Mouse (Mus musculus) layer of hippocampus, adult 11-12 months (tissue): ENCODE measurements at regions not wholly inside any gene's neighbourhood (a gene's known extent, or its start where the extent isn't known, plus 50 kb on each side); places are given as distances from the start of the nearest gene placed in this dataset.
A peak's percentile ranks its signal among the peaks of the same experiment; 100 is the strongest.
"Not testable (repeated sequence)": the region's sequence is repeated elsewhere in the genome, so short reads cannot be mapped to it uniquely, and the experiment has no call there.

Experiments used
- DNase-seq: peaks from one replicate; pipeline ENCODE4 v3.0.0; 2022; ENCODE audit warnings: low spot score

DNA sequence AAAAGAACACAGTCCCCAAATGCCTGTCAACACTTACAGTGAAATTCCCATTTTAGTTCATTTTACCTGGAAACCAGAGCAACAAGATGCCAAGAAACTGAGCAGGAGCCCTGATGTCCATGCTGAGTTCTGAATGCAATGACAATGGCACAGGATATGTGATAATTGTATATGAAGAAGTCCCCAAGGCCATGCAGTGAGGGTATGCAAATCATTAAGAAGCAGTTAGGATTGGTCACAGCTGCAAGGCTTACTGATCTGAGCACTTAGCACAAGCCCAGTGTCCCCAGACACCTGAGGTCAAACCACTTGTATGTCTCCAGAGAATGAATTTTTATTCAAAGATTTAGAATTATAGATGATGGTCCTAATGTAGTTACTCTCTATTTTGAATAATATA lies 419.0 kb upstream of the Tacstd2 start:
- not testable (repeated sequence) for DNase-seq

DNA sequence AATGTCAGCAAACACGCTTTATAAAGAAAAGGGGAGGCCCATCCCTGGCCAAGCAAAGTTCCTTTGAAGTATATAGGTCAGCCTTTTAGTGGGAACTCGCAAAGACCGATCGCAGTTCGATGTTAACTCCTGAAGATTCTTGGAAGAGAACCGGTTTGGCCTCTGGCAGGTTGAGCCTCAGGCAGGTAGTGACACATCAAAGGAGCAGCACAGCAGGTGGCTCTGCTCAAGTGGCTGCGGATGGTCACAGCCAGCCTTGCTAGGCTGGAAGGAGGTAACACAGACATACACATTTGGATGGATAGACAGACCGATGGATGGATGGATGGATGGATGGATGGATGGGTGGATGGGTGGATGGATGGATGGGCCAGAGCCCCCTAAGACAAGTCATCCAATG lies 395.9 kb upstream of the Tacstd2 start:
- DNase-seq = not testable (repeated sequence)

DNA sequence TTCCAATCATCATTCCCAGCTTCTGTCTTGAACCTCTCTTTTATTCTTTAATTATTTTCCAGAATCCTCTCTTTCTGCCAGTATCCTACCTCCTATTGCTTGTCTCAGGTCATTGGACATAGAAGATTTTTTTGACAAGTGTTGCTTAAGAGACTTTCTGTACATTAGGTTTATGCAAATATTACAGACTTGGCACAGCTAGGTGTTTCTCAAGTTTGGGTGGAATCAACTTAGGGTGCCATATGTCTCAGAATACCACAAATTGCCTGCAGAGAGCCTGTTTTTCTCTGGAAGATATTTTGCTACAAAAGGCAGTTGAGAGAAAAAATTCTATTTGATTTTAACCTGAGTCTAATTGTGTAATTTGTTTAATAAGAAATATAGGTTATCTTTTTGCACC lies 386.9 kb upstream of the Tacstd2 start:
- no peak for DNase-seq

DNA sequence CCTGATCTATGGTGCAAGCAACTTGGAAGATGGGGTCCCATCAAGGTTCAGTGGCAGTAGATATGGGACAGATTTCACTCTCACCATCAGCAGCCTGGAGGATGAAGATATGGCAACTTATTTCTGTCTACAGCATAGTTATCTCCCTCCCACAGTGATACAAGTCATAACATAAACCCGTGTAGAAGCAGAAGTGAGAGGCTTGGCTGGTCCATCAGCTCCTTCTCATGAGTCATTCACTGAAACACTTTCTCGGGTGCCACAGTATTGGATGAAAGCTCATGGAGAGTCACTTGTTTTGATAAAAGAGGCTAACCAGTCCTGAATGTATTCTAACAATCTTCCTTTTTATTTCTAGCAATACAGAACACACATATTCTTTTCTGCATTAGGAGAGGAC lies 378.3 kb upstream of the Tacstd2 start:
- DNase-seq = no peak

DNA sequence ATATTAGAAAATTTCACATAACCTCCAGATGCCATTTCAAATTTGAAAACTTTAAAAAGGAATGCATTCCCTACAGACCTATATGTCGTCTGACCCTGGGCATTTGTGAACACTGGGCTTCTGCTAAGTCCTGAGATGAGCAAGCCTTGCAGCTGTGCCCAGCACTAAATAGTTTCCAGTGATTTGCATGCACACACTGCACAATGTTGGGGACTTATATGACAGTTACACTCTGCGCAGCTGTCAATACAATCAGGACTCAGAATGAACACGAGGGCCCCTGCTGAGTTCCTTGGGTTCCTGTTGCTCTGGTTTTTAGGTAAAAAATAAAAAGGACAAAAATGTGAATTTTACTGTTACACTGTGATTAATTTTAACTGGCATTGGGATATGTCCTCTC lies 377.7 kb upstream of the Tacstd2 start:
- no peak for DNase-seq

DNA sequence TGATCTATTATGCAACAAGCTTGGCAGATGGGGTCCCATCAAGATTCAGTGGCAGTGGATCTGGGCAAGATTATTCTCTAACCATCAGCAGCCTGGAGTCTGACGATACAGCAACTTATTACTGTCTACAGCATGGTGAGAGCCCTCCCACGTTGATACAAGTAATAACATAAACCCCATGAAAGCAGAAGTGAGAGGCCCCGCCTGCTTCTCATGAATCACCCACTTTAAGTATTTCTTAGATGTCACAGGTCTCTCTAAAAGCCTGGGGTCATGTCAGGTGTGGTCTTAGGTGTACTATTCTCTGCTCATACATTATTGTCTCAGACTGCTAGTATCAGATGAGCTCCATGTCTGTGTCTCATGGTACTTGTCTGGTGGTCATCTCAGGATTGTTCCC lies 360.9 kb upstream of the Tacstd2 start:
- DNase-seq = no peak

DNA sequence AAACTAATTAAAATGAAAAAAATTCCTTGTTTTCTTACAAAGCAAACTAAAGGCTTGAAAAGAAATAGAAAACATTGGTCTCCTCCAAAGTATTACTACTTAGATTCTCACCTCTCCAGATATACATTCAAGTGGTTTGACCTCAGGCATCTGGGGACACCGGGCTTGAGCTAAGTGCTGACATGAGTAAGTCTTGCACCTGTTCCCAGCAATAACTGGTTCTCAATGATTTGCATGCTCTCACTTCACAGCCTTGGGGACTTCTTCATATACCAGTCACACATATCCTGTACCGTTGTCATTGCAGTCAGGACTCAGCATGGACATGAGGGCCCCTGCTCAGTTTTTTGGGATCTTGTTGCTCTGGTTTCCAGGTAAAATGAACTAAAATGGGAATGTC lies 360.3 kb upstream of the Tacstd2 start:
- DNase-seq = no peak

DNA sequence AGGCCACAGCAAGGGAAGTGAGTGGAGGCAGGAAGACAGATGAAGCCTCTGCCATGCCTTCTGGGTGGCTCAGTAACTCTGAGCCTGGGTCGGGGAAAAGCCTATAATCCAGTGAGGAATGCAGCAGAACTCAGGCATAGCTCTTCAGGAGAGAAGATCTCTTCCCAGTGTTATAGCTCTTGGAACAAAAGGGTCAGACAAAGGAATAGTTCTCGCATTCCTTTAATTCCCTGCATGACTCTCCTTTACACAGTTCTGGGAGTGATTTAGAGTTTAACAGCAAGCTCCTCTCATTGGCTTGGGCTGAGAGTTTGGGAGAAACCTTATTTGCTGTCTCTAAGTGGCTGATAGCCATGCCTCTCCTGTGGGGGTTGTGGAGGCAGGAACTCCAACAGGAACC lies 352.0 kb upstream of the Tacstd2 start:
- no peak for DNase-seq

DNA sequence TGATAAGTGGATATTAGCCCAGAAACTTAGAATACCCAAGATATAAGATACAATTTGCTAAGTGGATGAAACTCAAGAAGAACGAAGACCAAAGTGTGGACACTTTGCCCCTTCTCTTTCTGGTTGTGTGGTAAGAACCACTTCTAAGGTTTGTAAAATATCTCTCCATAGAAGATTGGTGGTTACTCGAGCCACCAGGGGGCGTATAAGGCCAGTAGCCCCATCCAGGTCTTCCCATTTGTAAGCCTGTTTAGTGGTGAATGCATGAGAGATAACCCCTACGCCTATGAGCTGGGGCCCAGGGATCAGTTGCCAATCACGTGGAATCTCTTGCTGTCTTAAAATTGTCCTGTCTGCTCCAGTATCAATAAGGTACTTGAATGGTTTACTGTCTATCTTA lies 349.3 kb upstream of the Tacstd2 start:
- DNase-seq = no peak

DNA sequence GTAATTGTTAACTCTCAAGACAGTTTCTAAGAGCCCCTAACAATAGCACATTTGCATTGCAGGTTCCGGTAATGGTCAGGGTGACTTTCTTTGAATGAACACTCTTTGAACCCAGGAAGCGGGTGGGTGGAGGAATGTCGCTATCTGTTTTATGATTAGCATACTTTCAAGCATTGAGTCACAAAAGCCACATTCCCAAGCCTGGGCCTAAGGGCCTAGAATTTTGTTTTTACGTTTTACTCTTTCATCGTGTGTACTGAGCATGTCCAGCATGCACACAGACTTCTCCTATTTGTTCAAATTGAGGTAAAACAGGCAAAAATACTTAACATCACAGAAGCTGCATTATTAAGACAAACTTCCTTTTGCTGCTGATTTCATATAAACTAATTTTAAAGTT lies 345.9 kb upstream of the Tacstd2 start:
- DNase-seq = not testable (repeated sequence)

DNA sequence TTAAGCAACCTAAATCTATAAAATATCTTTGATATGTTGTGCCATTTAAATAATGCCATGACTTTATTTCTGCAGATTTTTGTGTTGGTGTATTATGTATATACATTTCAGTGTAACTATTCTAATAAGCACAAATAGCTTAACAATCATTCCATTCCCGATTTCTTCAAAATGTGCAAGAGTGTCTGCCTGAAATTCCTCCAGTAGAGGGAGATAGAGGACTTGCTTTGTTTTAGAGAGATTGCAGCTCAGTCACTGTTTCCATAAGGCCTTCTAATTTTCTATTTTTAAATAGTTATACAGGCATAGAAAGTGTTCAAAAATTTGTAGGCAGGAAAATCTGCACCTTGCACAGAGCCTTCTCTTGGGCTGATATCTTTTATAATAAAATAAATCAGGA lies 322.3 kb upstream of the Tacstd2 start:
- DNase-seq = not testable (repeated sequence)

DNA sequence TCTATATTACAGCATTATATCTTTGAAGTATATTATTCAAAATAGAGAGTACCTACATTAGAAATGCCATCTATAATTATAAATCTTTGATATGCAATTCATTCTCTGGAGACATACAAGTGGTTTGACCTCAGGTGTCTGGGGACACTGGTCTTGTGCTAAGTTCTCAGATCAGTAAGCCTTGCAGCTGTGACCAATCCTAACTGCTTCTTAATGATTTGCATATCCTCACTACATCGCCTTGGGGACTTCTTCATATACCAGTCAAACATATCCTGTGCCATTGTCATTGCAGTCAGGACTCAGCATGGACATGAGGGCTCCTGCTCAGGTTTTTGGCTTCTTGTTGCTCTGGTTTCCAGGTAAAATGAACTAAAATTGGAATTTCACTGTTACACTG lies 303.9 kb upstream of the Tacstd2 start:
- DNase-seq = not testable (repeated sequence)

DNA sequence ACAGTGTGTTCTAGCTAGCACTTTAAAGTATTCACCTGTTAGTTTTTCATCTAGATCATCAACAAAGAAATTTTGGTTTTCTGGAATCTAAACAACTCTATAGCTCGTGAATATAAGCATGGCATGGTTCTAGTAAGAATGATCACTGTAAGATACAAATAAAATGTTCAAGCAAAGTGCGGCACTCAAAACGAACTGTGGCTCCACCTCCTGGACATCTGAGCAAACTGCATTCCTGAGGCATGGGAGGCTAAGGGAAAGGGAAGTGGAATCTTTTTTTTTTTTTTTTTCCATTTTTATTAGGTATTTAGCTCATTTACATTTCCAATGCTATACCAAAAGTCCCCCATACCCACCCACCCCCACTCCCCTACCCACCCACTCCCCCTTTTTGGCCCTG lies 276.9 kb upstream of the Tacstd2 start:
- DNase-seq = not testable (repeated sequence)

DNA sequence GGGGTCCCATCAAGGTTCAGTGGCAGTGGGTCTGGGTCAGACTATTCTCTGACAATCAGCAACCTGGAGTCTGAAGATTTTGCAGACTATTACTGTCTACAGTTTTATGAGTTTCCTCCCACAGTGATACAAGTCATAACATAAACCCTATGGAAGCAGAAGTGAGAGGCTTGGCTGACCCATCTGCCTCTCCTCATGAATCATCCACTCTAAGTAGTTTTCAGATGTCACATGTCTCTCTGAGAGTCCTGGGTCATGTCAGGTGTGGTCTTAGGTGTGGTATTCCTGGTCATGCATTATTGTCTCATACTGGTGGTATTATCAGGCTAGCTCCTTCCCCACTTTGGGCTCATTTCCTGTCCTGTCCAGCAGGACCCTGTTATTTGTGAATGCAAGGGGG lies 255.8 kb upstream of the Tacstd2 start:
- no peak for DNase-seq

DNA sequence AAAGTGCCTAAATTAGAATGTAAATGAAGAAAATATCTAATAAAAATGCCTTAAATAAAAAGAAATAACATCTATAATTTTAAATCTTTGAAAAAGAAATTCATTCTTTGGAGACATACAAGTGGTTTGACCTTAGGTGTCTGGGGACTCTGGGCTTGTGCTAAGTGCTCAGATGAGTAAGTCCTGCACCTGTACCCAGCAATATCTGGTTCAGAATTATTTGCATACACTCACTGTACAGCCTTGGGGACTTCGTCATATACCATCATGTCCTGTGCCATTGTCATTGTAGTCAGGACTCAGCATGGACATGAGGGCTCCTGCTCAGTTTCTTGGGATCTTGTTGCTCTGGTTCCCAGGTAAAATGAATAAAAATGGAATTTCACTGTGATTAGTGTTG lies 255.1 kb upstream of the Tacstd2 start:
- no peak for DNase-seq

DNA sequence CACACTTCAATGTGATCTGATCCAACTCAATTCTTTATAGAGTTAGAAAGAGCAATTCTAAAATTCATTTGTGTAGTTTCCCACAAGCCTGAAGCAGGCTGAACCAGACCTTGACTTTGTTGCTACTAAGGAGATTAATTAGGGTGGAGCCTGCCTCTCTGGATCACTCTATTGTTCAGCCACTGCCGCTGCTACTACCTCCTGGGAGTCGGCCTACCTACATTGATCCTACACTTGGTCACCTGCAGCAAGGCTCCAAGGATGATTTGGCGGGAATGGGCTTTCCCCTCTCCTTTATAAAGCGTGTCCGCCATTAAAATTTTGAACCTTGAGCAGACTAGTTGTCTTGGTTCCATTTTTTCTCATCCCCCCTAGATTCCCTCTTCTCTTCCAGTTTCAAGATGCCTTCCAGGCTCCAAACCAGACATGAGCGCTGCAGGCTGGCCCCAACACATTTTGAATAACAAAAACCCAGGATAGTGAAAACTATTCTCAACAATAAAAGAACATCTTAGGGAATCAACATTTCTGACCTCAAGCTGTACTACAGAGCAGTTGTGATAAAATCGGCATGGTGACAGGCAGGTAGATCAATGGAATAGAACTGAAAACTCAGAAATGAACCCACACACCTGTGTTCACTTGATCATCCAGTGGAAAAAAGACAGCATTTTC lies 251.6 kb upstream of the Tacstd2 start:
- no peak for DNase-seq

DNA sequence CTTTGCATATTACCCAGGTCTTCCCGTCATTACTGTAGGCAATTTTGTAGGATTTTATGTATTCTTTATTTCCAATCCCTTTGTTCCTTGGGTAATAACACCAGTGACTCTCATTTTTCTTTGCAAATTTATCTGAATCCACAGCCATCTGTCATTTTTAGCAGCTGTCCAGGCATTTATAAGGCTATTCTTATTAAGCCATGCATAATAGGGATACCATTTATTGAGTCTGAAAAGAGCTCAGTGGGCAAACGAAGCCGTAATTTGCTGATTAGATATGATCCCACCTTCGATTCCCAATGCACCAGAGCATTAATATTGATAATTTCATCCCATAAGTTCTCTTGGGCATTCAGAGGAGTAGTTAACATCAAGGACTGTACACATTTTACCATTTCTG lies 243.3 kb upstream of the Tacstd2 start:
- no peak for DNase-seq

DNA sequence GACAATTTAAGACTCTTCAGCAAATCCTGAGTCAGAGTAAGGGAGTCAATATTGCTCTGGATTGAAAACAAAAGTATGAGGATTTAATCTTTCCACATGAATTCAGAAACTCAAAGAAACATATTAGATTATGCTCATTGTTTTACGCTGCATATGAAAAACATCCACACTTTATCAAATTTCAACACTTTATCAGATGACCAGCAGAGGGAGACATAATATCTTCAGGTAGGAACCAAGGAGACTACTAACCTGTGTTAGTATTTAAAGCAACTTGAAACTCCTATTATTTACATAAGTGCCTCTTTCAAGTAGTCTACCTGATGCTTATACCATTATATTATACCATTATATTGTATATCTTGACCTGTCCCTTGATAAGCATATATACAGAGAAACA lies 218.5 kb upstream of the Tacstd2 start:
- not testable (repeated sequence) for DNase-seq

DNA sequence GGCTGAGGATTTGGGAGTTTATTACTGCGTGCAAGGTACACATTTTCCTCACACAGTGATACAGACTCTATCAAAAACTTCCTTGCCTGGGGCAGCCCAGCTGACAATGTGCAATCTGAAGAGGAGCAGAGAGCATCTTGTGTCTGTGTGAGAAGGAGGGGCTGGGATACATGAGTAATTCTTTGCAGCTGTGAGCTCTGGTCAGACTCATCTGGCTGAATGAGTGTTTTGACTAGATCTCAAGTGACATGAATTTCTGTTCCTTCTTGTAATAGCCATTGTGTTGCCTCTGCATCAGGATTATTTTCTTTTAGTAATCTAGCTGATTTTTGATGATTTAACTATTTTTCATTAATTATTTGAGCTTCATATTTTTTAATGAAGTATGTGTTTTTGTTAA lies 190.0 kb upstream of the Tacstd2 start:
- no peak for DNase-seq

DNA sequence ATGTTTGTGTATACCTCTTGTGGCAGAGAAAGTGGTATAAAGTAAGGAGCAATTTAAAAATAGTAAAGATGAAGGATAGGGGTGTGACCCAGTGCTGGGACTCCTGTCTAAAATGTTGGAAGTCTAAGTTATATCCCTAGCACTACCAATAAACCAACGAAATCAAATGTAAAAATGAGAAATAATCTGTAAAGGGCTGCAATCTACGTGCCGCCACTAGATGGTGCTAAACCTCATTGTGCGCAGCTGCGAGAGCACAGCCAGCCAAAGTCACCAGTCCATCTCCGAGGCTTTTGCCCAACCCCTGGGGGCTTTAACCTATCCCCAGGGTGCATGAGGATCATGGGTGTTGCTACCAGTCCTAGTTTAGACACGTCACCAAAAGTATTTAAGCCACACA lies 163.4 kb upstream of the Tacstd2 start:
- DNase-seq = peak; percentile 19

DNA sequence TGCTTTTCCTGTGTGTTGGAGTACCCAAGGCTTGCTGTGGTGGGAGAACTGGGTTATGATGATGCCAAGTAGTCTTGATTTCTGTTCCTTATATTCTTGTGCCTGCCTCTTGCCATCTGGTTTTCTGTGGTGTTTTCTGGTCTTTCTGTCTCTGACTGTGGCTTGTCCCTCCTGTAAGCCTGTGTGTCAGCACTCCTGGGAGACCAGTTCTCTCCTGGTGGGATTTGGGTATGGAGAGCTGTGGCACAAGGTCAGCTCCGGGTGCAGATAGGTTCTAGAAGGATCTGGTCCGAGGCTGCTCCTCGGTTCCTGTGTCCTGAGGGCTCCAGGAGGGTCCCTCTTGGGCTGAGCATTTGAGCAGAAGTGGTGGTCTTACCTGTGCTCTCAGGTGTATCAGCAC lies 155.4 kb upstream of the Tacstd2 start:
- not testable (repeated sequence) for DNase-seq

DNA sequence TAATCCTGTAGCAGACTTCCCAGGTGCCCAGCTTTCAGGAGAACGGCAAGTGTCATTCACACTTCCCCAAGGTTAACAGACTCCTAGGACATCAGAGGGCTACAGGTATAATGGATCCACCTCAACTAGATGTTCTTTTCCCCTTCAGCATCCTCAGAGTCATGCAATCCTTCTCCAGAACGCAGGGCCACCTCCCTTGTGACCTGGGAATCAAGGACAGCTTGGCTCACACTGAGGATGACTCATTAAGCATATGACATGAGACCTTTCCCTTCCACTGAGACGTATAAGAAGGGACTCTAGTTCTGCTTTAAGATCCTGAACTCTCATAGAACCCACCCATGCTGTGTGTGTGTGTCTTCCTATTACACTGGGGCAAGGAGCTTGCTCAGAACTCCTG lies 147.5 kb upstream of the Tacstd2 start:
- DNase-seq = not testable (repeated sequence)

DNA sequence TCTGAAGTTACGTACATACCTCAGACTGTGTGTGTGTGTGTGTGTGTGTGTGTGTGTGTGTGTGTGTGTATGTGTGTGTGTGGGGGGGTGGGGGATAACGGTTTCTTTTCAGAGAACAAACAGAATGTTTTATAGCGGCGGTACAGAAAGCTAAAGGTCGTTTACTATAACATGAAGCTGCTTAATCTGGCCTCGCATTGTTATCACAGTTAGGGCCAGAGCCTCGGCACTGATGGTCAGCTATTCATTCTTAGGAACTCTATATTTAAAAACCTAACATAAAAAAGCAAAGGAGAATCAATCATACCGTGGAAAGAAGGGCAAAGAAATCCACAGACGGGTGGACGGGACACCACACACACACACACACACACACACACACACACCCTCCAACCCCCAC lies 146.0 kb upstream of the Tacstd2 start:
- DNase-seq = not testable (repeated sequence)

DNA sequence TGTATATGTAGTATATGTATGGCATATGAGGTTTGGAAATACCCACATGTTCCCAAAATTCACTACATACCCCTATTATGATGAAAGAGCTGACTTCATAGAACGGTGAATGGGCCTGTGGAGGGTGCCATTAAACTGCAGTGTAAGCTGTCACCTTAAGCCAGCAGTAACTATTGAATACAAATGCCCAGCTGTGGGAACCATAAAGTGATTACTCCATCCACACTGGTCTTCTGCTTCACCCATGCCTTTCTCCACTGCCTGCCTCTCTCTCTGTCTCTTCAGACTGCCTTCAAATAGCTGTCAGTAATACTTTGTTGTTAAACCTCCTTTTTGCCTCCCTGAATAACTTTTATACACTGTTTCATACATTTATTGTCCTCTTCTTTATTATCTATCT lies 143.5 kb upstream of the Tacstd2 start:
- DNase-seq = not testable (repeated sequence)

DNA sequence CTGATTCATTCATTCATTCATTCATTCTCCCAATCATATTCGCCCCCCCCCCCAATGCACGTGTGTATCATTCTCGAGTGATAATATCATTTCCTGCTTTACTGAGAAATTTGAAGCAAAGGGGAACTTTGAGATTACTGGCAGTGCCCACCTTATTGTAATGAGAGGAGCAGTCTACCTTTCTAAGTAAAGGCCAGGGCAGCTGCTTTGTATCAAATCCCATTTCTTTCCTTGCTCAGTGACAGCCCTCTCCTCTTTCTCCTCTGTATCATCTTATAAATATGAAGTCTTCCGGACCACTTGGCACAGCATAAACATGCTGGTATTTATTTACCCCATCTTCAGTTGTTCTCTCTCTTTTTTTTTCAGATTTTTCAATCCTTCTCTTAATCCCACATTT lies 139.1 kb upstream of the Tacstd2 start:
- DNase-seq = not testable (repeated sequence)
